Mouse (Mus musculus) left cerebral cortex, postnatal 4 days (tissue): ENCODE data around the gene Ubash3a. TPM values are rescaled to one million over a fixed set of nuclear protein-coding genes. Genes with fewer than 3 reads are reported as not detected.

ENCODE experiments used
- DNase-seq: peaks from one replicate; pipeline ENCODE4 v3.0.0-alpha.2; 2022
- intact Hi-C: fragments of 180-260 bp; cut with DNase I; formaldehyde crosslinking; loops from one replicate; pipeline ENCODE4 v1.15.1; 2025
- total RNA-seq, 2 experiments: library from RNA; stranded (reverse); gene quantifications; 2 replicates each; pipeline ENCODE4 v1.2.3; 2021

Ubash3a gene
- total RNA-seq, 2 experiments from 2014 or later: not detected

- no peak for DNase-seq
- intact Hi-C loops: loop anchor here (10.0 kb wide), 1 partner anchor 262 kb away; no protein-coding TSS in a partner anchor
These were observed 68.7 kb downstream of the Ubash3a start for GRCm38 (mm10) chr17:31276207-31276921.

- intact Hi-C loops: loop anchor here (10.0 kb wide), 1 partner anchor 262 kb away; no protein-coding TSS in a partner anchor
These were observed 69.5 kb downstream of the Ubash3a start, which contains the start of gene Rsph1 for GRCm38 (mm10) chr17:31276922-31277918. TSS of gene Rsph1 (minus strand) at chr17:31277383.

GRCm38 (mm10) chr17:31277931-31278330 is 70.3 kb downstream of the Ubash3a start:
- intact Hi-C loops: loop anchor here (10.0 kb wide), 1 partner anchor 263 kb away; no protein-coding TSS in a partner anchor
- no peak for DNase-seq

More at GRCm38 (mm10) chr17:31276922-31277918, 69.5 kb downstream of the Ubash3a start, which contains the start of gene Rsph1:
- peak; percentile 99 for DNase-seq

- no peak for DNase-seq
- intact Hi-C loops: loop anchor here (10.0 kb wide), 1 partner anchor 265 kb away; no protein-coding TSS in a partner anchor
These were observed 71.9 kb downstream of the Ubash3a start for GRCm38 (mm10) chr17:31279541-31279940.

GRCm38 (mm10) chr17:31280269-31280668 is 72.6 kb downstream of the Ubash3a start:
- intact Hi-C loops: no loop called here
- no peak for DNase-seq

- intact Hi-C loops: no loop called here
- DNase-seq: no peak
These were observed 74.4 kb downstream of the Ubash3a start for GRCm38 (mm10) chr17:31281830-31282686.

GRCm38 (mm10) chr17:31282687-31283053 is 75.0 kb downstream of the Ubash3a start:
- no peak for DNase-seq
- intact Hi-C loops: no loop called here

- peak; percentile 68 for DNase-seq
- intact Hi-C loops: no loop called here
These were observed 78.2 kb downstream of the Ubash3a start for GRCm38 (mm10) chr17:31285867-31286266.

GRCm38 (mm10) chr17:31286492-31286891 is 78.8 kb downstream of the Ubash3a start, which contains the start of gene Slc37a1:
TSS of gene Slc37a1 (plus strand) at chr17:31286792.
- DNase-seq: no peak
- intact Hi-C loops: no loop called here

GRCm38 (mm10) chr17:31287216-31287615 is 79.5 kb downstream of the Ubash3a start:
- intact Hi-C loops: no loop called here

GRCm38 (mm10) chr17:31288999-31289726 is 81.5 kb downstream of the Ubash3a start:
- intact Hi-C loops: no loop called here
- DNase-seq: no peak

More at GRCm38 (mm10) chr17:31287216-31287615, 79.5 kb downstream of the Ubash3a start:
- no peak for DNase-seq

- DNase-seq: no peak
- intact Hi-C loops: no loop called here
These were observed 82.6 kb downstream of the Ubash3a start for GRCm38 (mm10) chr17:31290311-31290710.

- intact Hi-C loops: no loop called here
- DNase-seq: no peak
These were observed 83.2 kb downstream of the Ubash3a start for GRCm38 (mm10) chr17:31290859-31291258.

GRCm38 (mm10) chr17:31294363-31295214 is 86.9 kb downstream of the Ubash3a start:
- intact Hi-C loops: no loop called here
- no peak for DNase-seq

- intact Hi-C loops: no loop called here
- peak; percentile 40 for DNase-seq
These were observed 87.7 kb downstream of the Ubash3a start for GRCm38 (mm10) chr17:31295215-31295891.

- intact Hi-C loops: loop anchor here (2.0 kb wide), 1 partner anchor 37 kb away; no protein-coding TSS in a partner anchor
- DNase-seq: peak; percentile 78
These were observed 88.5 kb downstream of the Ubash3a start for GRCm38 (mm10) chr17:31295892-31296781.
